Mouse (Mus musculus) myocyte (in vitro differentiated cells): Measurements from ENCODE around the gene D630045J12Rik.

Source experiments
- CEBPB ChIP-seq: IDR thresholded peaks from 2 replicates; pipeline ENCODE4 v1.6.1; 2011; ENCODE audit warnings: mild to moderate bottlenecking, moderate library complexity; ENCODE audit not compliant: poor library complexity, insufficient read depth, severe bottlenecking
- E2F4 ChIP-seq: IDR thresholded peaks from one replicate; pipeline ENCODE4 v1.6.1; 2011; ENCODE audit warnings: mild to moderate bottlenecking, control low read depth, moderate library complexity; ENCODE audit not compliant: insufficient read depth
- MAX ChIP-seq: IDR thresholded peaks from one replicate; pipeline ENCODE4 v1.6.1; 2011; ENCODE audit warnings: low read depth, mild to moderate bottlenecking, control low read depth
- MYOD1 ChIP-seq, 3 experiments: IDR thresholded peaks; one replicate each; pipeline ENCODE4 v1.6.1; 2011; ENCODE audit warnings: control low read depth in 2 of 3, low read depth in 2 of 3, mild to moderate bottlenecking in 2 of 3, moderate library complexity in 1 of 3; ENCODE audit not compliant: insufficient read length in 2 of 3, control insufficient read depth in 1 of 3
- MYOG ChIP-seq, 3 experiments: IDR thresholded peaks; one replicate each; pipeline ENCODE4 v1.6.1; 2011; ENCODE audit warnings: control low read depth in 2 of 3, low read depth in 2 of 3, mild to moderate bottlenecking in 2 of 3; ENCODE audit not compliant: insufficient read length in 2 of 3, control insufficient read depth in 1 of 3, insufficient read depth in 1 of 3
- POLR2A ChIP-seq: IDR thresholded peaks from one replicate; pipeline ENCODE4 v1.6.1; 2011; ENCODE audit warnings: low read depth, mild to moderate bottlenecking, control low read depth, moderate library complexity; ENCODE audit not compliant: insufficient read length
- REST ChIP-seq: IDR thresholded peaks from one replicate; pipeline ENCODE4 v1.6.1; 2011; ENCODE audit warnings: mild to moderate bottlenecking, control low read depth, moderate library complexity; ENCODE audit not compliant: insufficient read depth, insufficient read length
- SRF ChIP-seq: IDR thresholded peaks from one replicate; pipeline ENCODE4 v1.6.1; 2011; ENCODE audit warnings: low read depth; ENCODE audit not compliant: control insufficient read depth, insufficient read length
- TCF12 ChIP-seq: IDR thresholded peaks from one replicate; pipeline ENCODE4 v1.6.1; 2011; ENCODE audit warnings: mild to moderate bottlenecking, control low read depth; ENCODE audit not compliant: poor library complexity, insufficient read depth, severe bottlenecking
- USF1 ChIP-seq: IDR thresholded peaks from one replicate; pipeline ENCODE4 v1.6.1; 2011; ENCODE audit warnings: low read depth, mild to moderate bottlenecking, control low read depth, moderate library complexity

DNA sequence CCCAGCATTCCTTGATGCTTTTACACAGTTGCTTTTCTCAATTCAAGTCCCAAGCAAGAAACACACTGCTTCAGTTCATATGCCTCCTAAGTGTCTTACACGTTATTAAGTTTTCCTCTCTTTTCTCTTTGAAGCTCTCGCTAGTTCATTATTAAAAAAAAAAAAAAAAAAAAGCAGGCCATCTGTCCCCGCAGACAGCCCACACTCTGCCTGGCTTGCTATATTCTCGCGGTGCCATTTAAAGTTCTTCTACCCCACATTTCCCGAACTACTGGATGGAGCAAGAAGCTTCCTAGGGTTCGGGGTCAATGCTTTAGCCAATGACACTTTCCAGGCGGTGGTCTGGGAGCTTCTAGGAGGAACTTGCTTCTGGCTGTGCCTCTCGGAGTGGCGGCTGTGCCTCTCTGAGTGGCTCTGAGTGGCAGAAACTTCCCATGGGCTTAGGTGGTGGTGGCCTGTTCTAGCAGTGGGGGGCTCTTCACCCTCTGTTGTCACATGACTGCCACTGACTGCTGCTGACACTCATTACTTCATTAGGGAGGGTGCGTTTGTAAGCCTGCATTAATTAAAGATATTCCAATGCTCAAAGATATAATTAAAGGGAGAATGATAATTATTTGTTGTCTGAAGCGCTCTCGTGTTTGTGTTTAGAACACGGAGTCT is 38.2 kb downstream of the D630045J12Rik start:
- TF ChIP-seq POLR2A (no peak), TCF12 (no peak), MYOD1 (IDR thresholded peaks at IDR 0.05; ENCODE audit: control insufficient read depth in 1 of 3, insufficient read length in 2 of 3, low read depth in 2 of 3) (no peak), MYOG (IDR thresholded peaks at IDR 0.05; ENCODE audit: control insufficient read depth in 1 of 3, insufficient read depth in 1 of 3, insufficient read length in 2 of 3, low read depth in 2 of 3) (no peak), MAX (no peak), CEBPB (no peak), E2F4 (no peak), USF1 (no peak), REST (no peak), SRF (no peak)
